Mouse (Mus musculus) heart, embryonic 10.5 days (tissue): ENCODE results near the gene Rad9b. TPM values are rescaled to one million over a fixed set of nuclear protein-coding genes. Genes with fewer than 3 reads are reported as not detected.

Source experiments
- DNase-seq: peaks from one replicate; pipeline ENCODE4 v3.0.0-alpha.2; 2017; ENCODE audit warnings: low spot score
- H3K27ac ChIP-seq: fragments of 300-500 bp; sonication (generic); 2 replicates; pipeline ENCODE4 v1.5.1; 2016; ENCODE audit warnings: mild to moderate bottlenecking
- H3K27me3 ChIP-seq: fragments of 300-500 bp; sonication (generic); 2 replicates; pipeline ENCODE4 v1.6.1; 2016; ENCODE audit warnings: mild to moderate bottlenecking; ENCODE audit not compliant: poor library complexity, insufficient read depth, severe bottlenecking
- H3K36me3 ChIP-seq: fragments of 300-500 bp; sonication (generic); 2 replicates; pipeline ENCODE4 v1.6.1; 2016; ENCODE audit warnings: mild to moderate bottlenecking, moderate library complexity
- H3K4me1 ChIP-seq: fragments of 300-500 bp; sonication (generic); 2 replicates; pipeline ENCODE4 v1.6.1; 2016; ENCODE audit warnings: mild to moderate bottlenecking
- H3K4me3 ChIP-seq: fragments of 300-500 bp; sonication (generic); 2 replicates; pipeline ENCODE4 v1.5.1; 2016; ENCODE audit warnings: mild to moderate bottlenecking, moderate library complexity
- H3K9me3 ChIP-seq: fragments of 300-500 bp; sonication (generic); 2 replicates; pipeline ENCODE4 v1.6.1; 2016; ENCODE audit warnings: mild to moderate bottlenecking, moderate library complexity
- WGBS: fragments of 180-500 bp; shearing (Covaris S2); methylation state at CpG from one replicate; pipeline ENCODE4 v1.1.7; 2016; 5-methylcytosine and 5-hydroxymethylcytosine counted together
- polyA plus RNA-seq: library from polyadenylated mRNA; unstranded; fragments of >200 nt; fragmentation: Nextera tagmentation; extraction: Ambion mirVana; gene quantifications from 2 replicates; pipeline ENCODE4 v1.2.1, GENCODE M21; 2016

Gene Rad9b
- polyA plus RNA-seq, 1 experiment from 2014 or later: 8.8 TPM

DNA sequence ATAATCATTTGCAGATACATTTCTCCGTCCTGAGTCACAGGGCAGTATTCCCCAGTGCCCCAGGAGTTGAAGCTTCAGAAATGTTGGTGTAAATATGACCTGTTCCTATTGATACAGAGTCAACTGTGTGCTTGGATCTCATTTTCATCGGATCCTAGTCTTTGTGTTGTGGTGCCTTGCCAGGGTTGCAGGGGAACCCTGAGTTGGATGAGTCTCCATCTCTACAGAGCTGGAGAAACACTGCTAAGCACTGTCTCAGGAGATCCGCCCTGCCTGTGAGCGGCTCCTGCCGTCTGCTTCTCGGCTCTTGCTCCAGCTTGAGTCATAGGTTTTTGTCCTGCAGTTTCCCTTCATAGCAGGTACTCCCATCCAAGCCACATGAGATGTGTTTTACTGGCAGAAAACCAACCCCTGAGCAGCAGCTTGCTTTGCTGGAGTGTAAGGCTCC, 53.9 kb downstream of the Rad9b start:
- H3K4me1 ChIP-seq: peaks cover 47% of the 10 kb centered on the region
- no peaks in the 10 kb centered on the region for H3K27me3 ChIP-seq
- peaks cover 15% of the 10 kb centered on the region for H3K36me3 ChIP-seq
- DNase-seq: no peak
- WGBS: 86% methylated on average over 6 of the region's 6 CpGs
- H3K27ac ChIP-seq: no peak overlapping the region
- H3K4me3 ChIP-seq: no peak overlapping the region
- no peaks in the 10 kb centered on the region for H3K9me3 ChIP-seq

DNA sequence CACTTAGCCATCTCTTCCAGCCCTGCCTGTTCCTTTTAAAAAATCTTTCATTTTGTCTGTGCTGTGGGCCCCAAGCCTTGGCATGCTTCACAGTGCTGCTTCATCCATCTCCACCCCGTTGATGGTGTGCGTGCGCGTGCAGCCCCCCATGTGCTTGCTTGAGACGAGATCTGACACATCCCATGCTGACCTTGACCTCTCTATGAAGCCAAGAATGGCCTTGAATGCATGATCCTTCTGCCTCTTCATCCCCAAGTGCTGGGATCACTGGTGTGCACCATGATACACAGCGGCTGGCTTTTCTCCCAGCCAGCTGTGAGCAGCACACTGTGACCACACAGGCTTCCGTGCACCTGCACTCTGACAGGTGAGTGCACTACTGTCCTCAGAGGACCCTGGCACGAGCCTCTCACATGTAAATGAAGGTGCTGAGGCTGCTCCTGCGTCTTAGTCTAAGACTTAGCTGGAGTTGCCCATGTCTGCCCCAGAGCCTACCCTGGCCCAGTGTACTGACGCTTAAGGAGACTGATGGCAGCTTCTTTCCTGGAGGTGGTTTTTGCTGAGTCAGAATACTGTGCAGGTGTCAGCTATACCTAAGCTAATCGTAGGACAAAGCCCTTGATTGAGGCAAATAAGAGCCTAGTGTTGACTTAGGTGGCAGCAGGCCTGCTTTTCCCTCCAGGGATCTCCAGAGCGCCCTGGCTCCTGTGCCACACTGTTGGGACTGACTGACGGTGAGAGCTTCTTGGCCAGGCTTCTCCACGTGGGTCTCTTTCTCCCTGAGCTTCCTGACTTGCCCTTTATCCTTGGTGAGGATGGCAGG, 58.7 kb downstream of the Rad9b start:
- H3K36me3 ChIP-seq: peaks cover 11% of the 10 kb centered on the region; the same call in 1 of the 2 replicates
- WGBS: 80% methylated on average over 14 of the region's 14 CpGs
- H3K27ac ChIP-seq: no peak overlapping the region
- H3K4me3 ChIP-seq: no peak overlapping the region
- no peaks in the 10 kb centered on the region for H3K9me3 ChIP-seq
- no peaks in the 10 kb centered on the region for H3K27me3 ChIP-seq
- H3K4me1 ChIP-seq: peaks cover 57% of the 10 kb centered on the region
- no peak for DNase-seq

- Histone ChIP-seq H3K9me3 (no peaks in the 10 kb centered on the region), H3K27me3 (no peaks in the 10 kb centered on the region), H3K36me3 (peaks cover 8% of the 10 kb centered on the region), H3K27ac (0 out of 2 replicates have a peak overlapping the region, but pooled peaks have one; percentile 5), H3K4me3 (no peak overlapping the region), H3K4me1 (peaks cover 57% of the 10 kb centered on the region)
- 86% methylated on average over 3 of the region's 3 CpGs for WGBS
- no peak for DNase-seq
These were observed 59.8 kb downstream of the Rad9b start for GRCm38 (mm10) chr5:122294219-122294735.

DNA sequence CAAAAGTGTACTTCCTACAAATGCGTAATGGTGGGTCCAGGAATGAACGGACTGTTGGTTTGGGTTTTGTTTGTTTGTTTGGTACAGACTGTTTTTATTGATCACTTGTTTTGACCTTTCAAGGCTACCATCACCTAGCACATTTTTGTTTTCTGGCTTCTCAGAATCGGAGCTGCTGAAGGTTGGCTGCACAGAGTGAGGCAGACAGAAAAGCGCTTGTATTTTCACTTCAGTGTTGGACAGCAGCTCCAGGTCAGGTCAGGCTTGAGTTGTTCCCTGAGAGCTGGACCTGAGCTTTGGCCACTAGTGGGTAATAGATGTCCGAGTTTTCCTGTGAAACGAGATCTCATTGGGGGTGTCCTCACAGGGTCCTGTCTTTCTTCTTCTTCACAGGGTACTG, 60.9 kb downstream of the Rad9b start:
- H3K9me3 ChIP-seq: no peaks in the 10 kb centered on the region
- H3K36me3 ChIP-seq: peaks cover 17% of the 10 kb centered on the region
- no peak overlapping the region for H3K27ac ChIP-seq
- no peak for DNase-seq
- no peak overlapping the region for H3K4me3 ChIP-seq
- H3K27me3 ChIP-seq: no peaks in the 10 kb centered on the region
- 68% methylated on average over 6 of the region's 6 CpGs for WGBS
- peaks cover 51% of the 10 kb centered on the region for H3K4me1 ChIP-seq

- no peaks in the 10 kb centered on the region for H3K9me3 ChIP-seq
- peaks cover 53% of the 10 kb centered on the region for H3K4me1 ChIP-seq
- no peak for DNase-seq
- H3K36me3 ChIP-seq: peaks cover 27% of the 10 kb centered on the region
- no peak overlapping the region for H3K27ac ChIP-seq
- no peaks in the 10 kb centered on the region for H3K27me3 ChIP-seq
- no peak overlapping the region for H3K4me3 ChIP-seq
- 69% methylated on average over 17 of the region's 17 CpGs for WGBS
These were observed 62.3 kb downstream of the Rad9b start for GRCm38 (mm10) chr5:122291553-122292339.

GRCm38 (mm10) chr5:122291149-122291548, 62.9 kb downstream of the Rad9b start:
- 31% methylated on average over 6 of the region's 6 CpGs for whole genome bisulfite sequencing
- H3K27me3 ChIP-seq: no peaks in the 10 kb centered on the region
- H3K27ac ChIP-seq: no peak overlapping the region
- no peak for DNase-seq
- H3K9me3 ChIP-seq: no peaks in the 10 kb centered on the region
- peaks cover 56% of the 10 kb centered on the region for H3K4me1 ChIP-seq
- no peak overlapping the region for H3K4me3 ChIP-seq
- H3K36me3 ChIP-seq: peaks cover 23% of the 10 kb centered on the region

DNA sequence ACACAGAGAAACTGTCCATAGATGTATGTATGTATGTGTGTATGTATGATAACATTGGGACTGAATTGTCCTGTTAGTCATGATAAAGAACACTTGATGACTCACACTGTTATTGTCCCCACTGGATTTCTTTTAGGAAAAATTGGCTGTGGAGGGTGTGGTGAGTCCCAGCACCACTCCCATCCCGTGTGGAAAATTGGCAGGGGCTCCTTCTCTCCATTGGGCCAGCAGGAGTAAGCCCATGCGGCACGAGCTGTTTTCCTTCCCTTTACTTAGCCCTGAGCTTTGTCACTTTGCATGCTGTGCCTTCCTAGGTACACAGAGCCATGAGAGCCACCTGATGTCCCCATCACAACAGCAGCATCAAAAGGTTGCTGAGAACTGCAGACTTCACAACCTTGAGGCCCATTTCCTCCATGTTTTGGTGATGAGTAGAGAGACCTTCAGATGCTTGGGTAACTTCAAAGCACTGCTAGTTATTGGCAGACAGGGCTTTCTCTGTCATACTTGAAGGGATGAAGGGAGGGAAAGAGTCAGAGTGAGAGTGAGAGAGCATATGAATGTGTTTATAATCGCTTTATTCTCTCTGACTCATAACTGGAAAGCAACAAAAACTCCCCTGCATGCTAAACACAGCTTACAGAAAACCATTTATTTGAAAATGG, 65.8 kb downstream of the Rad9b start:
- no peaks in the 10 kb centered on the region for H3K27me3 ChIP-seq
- peaks cover 23% of the 10 kb centered on the region for H3K36me3 ChIP-seq
- no peak overlapping the region for H3K4me3 ChIP-seq
- H3K4me1 ChIP-seq: peaks cover 47% of the 10 kb centered on the region
- no peak for DNase-seq
- no peak overlapping the region for H3K27ac ChIP-seq
- no peaks in the 10 kb centered on the region for H3K9me3 ChIP-seq
- 90% methylated on average over 4 of the region's 4 CpGs for WGBS

DNA sequence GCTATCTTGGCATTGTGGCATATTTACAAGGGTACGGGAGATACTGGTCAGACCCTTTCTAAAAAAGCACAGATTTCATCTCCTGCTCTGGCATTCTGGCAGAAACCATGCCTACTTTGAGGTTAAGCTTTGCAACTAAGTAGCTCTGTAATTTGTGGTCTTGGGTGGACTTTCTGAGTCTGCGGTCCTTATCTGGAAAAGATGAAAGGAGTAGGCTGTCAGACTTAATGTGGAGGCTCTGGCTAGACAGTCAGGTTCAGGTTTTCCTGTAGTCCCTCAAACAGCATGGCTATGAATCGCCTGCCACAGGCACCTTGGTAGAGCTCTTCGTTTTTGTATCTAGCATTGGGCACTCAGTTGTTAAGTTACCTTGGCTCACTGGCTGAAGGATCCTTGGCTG, 67.0 kb downstream of the Rad9b start:
- Histone ChIP-seq H3K36me3 (peaks cover 23% of the 10 kb centered on the region), H3K9me3 (no peaks in the 10 kb centered on the region), H3K4me1 (peaks cover 35% of the 10 kb centered on the region), H3K27me3 (no peaks in the 10 kb centered on the region), H3K4me3 (no peak overlapping the region), H3K27ac (0 out of 2 replicates have a peak overlapping the region, but pooled peaks have one; percentile 29)
- DNase-seq: no peak
- WGBS: 76% methylated on average over 4 of the region's 4 CpGs

GRCm38 (mm10) chr5:122286191-122286590, 67.8 kb downstream of the Rad9b start:
- H3K27me3 ChIP-seq: no peaks in the 10 kb centered on the region
- DNase-seq: no peak
- WGBS: 85% methylated on average over 10 of the region's 10 CpGs
- H3K4me3 ChIP-seq: peak overlapping the region; percentile 94
- peaks cover 27% of the 10 kb centered on the region for H3K4me1 ChIP-seq
- H3K9me3 ChIP-seq: no peaks in the 10 kb centered on the region
- peaks cover 23% of the 10 kb centered on the region for H3K36me3 ChIP-seq
- peak overlapping the region; percentile 42; the same call in 1 of the 2 replicates for H3K27ac ChIP-seq

- peak overlapping the region; percentile 96 for H3K27ac ChIP-seq
These were observed 68.3 kb downstream of the Rad9b start for GRCm38 (mm10) chr5:122285767-122286150.

DNA sequence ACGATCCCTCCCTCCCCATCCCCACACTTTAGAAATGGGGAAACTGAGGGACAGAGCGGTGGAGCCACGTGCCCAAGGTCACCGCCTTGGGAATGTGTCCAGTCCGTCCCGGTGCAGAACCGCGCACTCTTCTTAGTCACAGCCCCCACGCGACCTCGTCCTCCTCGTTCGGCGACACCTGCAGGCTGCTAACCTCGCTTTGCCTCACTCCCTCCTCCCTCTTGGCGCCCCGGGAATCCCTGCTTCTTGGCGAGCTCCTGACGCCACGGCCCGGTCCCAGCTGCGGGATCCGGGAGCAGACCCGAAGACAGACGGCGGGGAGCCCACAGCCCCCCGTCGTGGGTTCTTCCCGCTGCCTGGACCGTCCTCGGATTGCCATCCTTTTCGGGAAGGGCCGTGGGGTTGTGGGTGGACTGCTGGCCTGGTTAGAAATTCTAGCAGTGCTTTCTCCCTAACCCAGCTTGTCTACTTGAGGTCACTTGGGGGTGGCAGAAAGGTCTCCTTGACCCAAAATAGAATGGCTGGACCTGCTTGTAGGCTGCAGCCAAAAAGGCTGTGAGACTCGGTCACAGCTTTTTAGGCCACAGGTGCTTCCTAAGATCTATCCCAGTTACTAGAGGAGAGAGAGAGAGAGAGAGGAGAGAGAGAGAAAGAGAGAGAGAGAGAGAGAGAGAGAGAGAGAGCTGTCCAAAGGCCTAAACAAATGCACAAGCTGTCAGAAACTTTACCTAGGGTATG, 68.8 kb downstream of the Rad9b start:
- DNase-seq: peak; percentile 83
- WGBS: under 1% methylated on average over 34 of the region's 34 CpGs
- Histone ChIP-seq H3K4me3 (peak overlapping the region; percentile 94), H3K27ac (peak overlapping the region; percentile 96), H3K36me3 (peaks cover 23% of the 10 kb centered on the region), H3K27me3 (no peaks in the 10 kb centered on the region), H3K9me3 (no peaks in the 10 kb centered on the region), H3K4me1 (peaks cover 32% of the 10 kb centered on the region)

More at GRCm38 (mm10) chr5:122285767-122286150, 68.3 kb downstream of the Rad9b start:
- H3K4me3 ChIP-seq: peak overlapping the region; percentile 94
- H3K27me3 ChIP-seq: no peaks in the 10 kb centered on the region
- no peak for DNase-seq
- no peaks in the 10 kb centered on the region for H3K9me3 ChIP-seq
- WGBS: 49% methylated on average over 7 of the region's 7 CpGs
- H3K4me1 ChIP-seq: peaks cover 27% of the 10 kb centered on the region
- H3K36me3 ChIP-seq: peaks cover 23% of the 10 kb centered on the region
